Mouse (Mus musculus) embryonic facial prominence, embryonic 13.5 days (tissue): ENCODE measurements around the gene Ube2j1. TPM values are rescaled to one million over a fixed set of nuclear protein-coding genes. Genes with fewer than 3 reads are reported as not detected.

Experiments
- ATAC-seq: fragments of 200-750 bp; cut with Nextera tagmentation; 2 replicates; pipeline ENCODE4 v1.8.0; 2017; ENCODE audit warnings: low read depth; ENCODE audit not compliant: insufficient number of reproducible peaks, insufficient read depth, low FRiP score, low TSS enrichment
- H3K27ac ChIP-seq: fragments of 300-500 bp; sonication (generic); 2 replicates; pipeline ENCODE4 v1.5.1; 2015; ENCODE audit warnings: moderate library complexity, mild to moderate bottlenecking, inconsistent platforms
- H3K27me3 ChIP-seq: fragments of 300-500 bp; sonication (generic); 2 replicates; pipeline ENCODE4 v1.6.1; 2015; ENCODE audit warnings: mild to moderate bottlenecking, inconsistent platforms
- H3K36me3 ChIP-seq: fragments of 300-500 bp; sonication (generic); 2 replicates; pipeline ENCODE4 v1.6.1; 2015; ENCODE audit warnings: mild to moderate bottlenecking, inconsistent platforms
- H3K4me1 ChIP-seq: fragments of 300-500 bp; sonication (generic); 2 replicates; pipeline ENCODE4 v1.6.1; 2015; ENCODE audit warnings: inconsistent platforms
- H3K4me2 ChIP-seq: fragments of 300-500 bp; sonication (generic); 2 replicates; pipeline ENCODE4 v1.6.1; 2015; ENCODE audit warnings: moderate library complexity, mild to moderate bottlenecking, inconsistent platforms
- H3K4me3 ChIP-seq: fragments of 300-500 bp; sonication (generic); 2 replicates; pipeline ENCODE4 v1.5.1; 2015; ENCODE audit warnings: mild to moderate bottlenecking, inconsistent platforms
- H3K9ac ChIP-seq: fragments of 300-500 bp; sonication (generic); 2 replicates; pipeline ENCODE4 v1.6.1; 2015; ENCODE audit warnings: mild to moderate bottlenecking, inconsistent platforms
- H3K9me3 ChIP-seq: fragments of 300-500 bp; sonication (generic); 2 replicates; pipeline ENCODE4 v1.6.1; 2016; ENCODE audit warnings: inconsistent platforms
- WGBS: fragments of 180-500 bp; shearing (Covaris S2); methylation state at CpG from one replicate; pipeline ENCODE4 v1.1.7; 2015; ENCODE audit warnings: mixed read lengths; 5-methylcytosine and 5-hydroxymethylcytosine counted together
- polyA plus RNA-seq: library from polyadenylated mRNA; unstranded; fragments of >200 nt; fragmentation: Nextera tagmentation; extraction: Ambion mirVana; gene quantifications from 2 replicates; pipeline ENCODE4 v1.2.1, GENCODE M21; 2015

The Ube2j1 gene
- 34.1 and 35.2 TPM in 2 replicates for polyA plus RNA-seq

DNA sequence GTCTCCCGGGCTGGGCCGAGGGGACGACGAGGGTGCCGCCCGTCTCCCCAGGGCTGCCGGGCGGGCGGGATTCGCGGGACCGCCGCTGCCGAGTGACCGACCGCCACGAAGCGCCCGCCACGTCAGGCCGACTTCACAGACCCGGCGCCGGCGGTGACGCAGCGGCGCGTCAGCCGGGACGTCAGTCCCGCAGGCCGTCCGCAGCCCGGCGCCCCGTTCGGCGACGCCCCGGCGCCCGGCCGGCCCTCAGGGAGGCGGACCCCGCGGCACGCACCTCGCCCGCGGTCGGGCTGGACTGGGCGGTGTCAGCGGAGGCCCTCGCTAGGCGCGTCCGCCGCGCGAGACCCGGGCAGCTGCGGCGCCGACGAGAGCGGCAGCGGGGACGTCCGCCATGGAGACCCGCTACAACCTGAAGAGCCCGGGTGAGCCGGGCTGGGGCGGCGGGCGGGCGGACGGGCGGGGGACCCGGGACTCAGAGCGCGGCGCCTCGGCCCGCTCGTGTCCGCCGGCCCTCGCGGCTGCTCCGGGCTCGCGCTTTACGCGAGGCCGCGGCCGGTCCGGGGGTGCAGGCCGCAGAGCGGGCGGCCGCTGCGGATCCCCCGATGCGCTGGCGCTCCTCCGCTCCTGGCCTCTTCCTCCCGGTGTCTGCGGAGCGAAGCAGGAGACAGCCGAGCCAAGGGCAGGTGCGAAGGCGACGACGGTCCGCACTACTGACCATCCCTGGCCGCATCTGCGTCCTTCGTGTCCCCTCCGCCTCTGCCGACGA lies at the start of gene Ube2j1:
Gene Ube2j1 (plus strand): TSS at position 222 of the 766 bp plus-strand sequence.
- Histone ChIP-seq H3K4me3 (peak within 1 kb of the TSS; percentile 69), H3K27me3 (no peaks in the 10 kb centered on the region), H3K9ac (peak within 1 kb of the TSS; percentile 97), H3K27ac (peak within 1 kb of the TSS; percentile 92), H3K9me3 (peaks cover 4% of the 10 kb centered on the region), H3K4me1 (peaks cover 16% of the 10 kb centered on the region), H3K36me3 (peaks cover 22% of the 10 kb centered on the region), H3K4me2 (peak within 1 kb of the TSS; percentile 69)
- ATAC-seq, result peak; percentile 96
- under 1% methylated on average over 92 of the region's 123 CpGs for WGBS

DNA sequence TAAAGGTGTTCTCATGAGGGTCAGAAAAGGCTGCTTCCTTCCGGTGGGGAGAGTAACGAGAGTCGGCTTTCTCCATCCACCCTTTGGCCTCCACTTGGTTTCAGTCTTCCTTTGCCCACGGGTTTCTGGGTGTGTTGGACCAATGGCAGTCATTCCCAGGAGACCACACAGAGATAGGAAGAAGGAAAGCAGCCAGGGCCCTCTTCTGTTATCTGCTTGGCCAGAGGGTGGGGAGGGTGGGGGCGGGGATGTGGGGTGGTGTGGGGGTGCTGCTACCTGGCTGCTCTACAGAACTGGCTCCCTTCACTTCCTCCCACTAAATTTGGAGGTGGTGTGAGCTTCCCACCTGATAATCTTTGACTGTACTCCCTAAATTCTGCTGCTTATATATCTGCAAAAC lies 49.6 kb upstream of the Ube2j1 start:
- Histone ChIP-seq H3K27me3 (peaks cover 18% of the 10 kb centered on the region), H3K9ac (no peak overlapping the region), H3K27ac (no peak overlapping the region), H3K4me2 (no peak overlapping the region), H3K4me1 (peaks cover 16% of the 10 kb centered on the region), H3K36me3 (no peaks in the 10 kb centered on the region), H3K9me3 (no peaks in the 10 kb centered on the region), H3K4me3 (no peak overlapping the region)
- 10% methylated on average over 5 of the region's 5 CpGs for WGBS
- ATAC-seq, result no peak

GRCm38 (mm10) chr4:32982041-32982715 lies 49.0 kb upstream of the Ube2j1 start:
- no peaks in the 10 kb centered on the region for H3K36me3 ChIP-seq
- no peak overlapping the region for H3K27ac ChIP-seq
- H3K4me2 ChIP-seq, result peak overlapping the region; percentile 100
- H3K4me1 ChIP-seq, result peaks cover 16% of the 10 kb centered on the region
- peak overlapping the region; percentile 74 for H3K4me3 ChIP-seq
- no peaks in the 10 kb centered on the region for H3K9me3 ChIP-seq
- peaks cover 18% of the 10 kb centered on the region for H3K27me3 ChIP-seq
- peak; percentile 43; the same call in 1 of the 2 replicates for ATAC-seq
- 2% methylated on average over 15 of the region's 15 CpGs for WGBS
- peak overlapping the region; percentile 80; the same call in 1 of the 2 replicates for H3K9ac ChIP-seq

DNA sequence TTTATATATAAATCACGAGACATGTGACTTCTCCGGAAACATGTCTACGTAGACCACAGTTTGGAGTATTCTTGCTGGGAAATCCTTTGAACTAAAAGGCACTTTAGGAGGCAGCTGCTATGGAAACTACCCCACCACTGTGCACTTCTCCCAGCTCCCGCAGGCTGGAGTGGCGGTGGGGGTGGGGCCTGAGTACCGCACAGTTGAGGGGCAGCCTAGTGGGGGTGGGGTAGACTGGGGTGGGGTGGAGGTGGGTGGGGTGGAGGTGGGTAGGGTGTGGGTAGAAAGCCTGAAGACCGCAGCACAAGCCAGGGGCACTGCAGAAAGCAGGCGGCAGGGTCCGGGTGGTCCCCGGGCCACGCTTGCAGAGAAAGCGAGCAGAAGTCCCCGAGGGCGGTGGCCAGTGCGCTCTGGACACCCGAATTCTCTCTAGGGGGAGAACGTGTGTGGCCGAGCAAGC lies 48.5 kb upstream of the Ube2j1 start, which contains the start of gene Rragd:
Gene Rragd (plus strand): TSS at position 322 of the 460 bp plus-strand sequence.
- Histone ChIP-seq H3K36me3 (no peaks in the 10 kb centered on the region), H3K27ac (peak within 1 kb of the TSS; percentile 55; the same call in 1 of the 2 replicates), H3K4me1 (peaks cover 16% of the 10 kb centered on the region), H3K9ac (peak within 1 kb of the TSS; percentile 80), H3K9me3 (no peaks in the 10 kb centered on the region), H3K4me2 (peak within 1 kb of the TSS; percentile 100), H3K27me3 (peaks cover 18% of the 10 kb centered on the region), H3K4me3 (peak within 1 kb of the TSS; percentile 74)
- WGBS, result under 1% methylated on average over 16 of the region's 18 CpGs
- peak; percentile 85 for ATAC-seq

DNA sequence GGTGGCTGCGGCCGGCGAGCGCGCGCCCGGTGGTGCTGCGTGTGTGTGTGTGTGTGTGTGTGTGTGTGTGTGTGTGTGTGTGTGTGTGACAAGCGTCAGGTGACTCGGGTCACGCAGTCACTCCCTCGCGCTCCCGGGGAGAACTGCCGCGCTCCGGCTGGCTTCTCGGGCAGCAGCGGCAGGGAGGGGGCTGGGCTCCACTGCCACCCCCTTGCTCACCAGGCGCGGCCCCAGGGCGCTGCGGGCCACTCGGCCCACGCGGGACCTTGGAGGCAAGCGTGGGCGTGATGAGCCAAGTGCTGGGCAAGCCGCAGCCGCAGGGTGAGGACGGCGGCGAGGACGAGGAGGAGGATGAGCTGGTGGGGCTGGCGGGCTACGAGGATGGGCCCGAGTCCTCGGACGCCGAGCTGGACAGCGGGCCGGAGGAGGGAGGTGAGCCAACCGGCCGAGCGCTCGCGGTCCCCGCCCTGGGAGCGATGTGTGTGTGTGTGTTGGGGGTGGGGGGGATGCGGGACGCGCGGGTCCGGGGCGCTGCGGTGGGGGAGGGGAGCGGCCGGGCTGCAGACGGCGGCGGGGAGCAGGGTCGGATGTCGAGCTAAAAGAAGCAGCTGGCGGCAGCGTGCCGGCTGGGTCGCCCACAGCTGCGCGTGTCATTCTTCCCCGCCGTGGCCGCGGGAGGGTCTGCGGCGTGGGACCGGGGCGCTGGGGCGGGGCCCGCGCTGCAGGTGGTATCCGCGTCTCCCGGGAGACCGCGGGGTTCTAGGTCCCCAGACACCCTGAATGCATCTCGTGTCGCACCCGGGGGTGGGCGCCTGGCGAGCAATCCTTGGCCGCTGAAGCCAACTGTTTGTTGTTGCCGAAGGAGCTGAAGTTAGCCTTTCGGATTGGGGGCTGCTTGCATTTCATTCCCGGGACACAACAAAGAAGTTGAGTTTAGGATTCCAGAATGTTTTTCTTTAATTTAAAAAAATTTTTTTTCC lies 47.8 kb upstream of the Ube2j1 start:
- Histone ChIP-seq H3K9me3 (no peaks in the 10 kb centered on the region), H3K4me3 (peak overlapping the region; percentile 74), H3K9ac (peak overlapping the region; percentile 80), H3K27me3 (peaks cover 18% of the 10 kb centered on the region), H3K27ac (peak overlapping the region; percentile 55; the same call in 1 of the 2 replicates), H3K36me3 (no peaks in the 10 kb centered on the region), H3K4me2 (peak overlapping the region; percentile 100), H3K4me1 (peaks cover 16% of the 10 kb centered on the region)
- under 1% methylated on average over 84 of the region's 94 CpGs for WGBS
- peak; percentile 54 for ATAC-seq

DNA sequence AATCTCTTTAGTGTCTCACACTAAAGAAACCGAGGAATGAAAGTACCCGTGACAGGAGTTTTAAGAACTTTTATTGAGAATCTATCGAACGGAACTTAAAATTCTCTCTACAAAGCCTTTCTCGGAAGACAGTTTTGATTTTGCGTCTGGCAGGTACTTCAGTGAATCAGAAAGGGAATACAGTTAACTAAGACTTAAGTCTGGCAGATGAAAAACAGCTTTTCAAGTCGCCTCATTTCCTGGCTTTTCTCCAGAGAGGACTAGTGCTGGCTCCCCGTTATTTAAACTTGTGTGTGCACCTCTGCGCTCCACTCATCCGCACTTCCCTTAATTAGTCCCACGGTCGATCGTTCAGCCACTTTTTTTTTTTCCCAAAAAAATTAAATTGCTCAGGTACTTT lies 47.0 kb upstream of the Ube2j1 start:
- Histone ChIP-seq H3K4me1 (peaks cover 16% of the 10 kb centered on the region), H3K4me3 (peak overlapping the region; percentile 74), H3K36me3 (no peaks in the 10 kb centered on the region), H3K27me3 (peaks cover 18% of the 10 kb centered on the region), H3K9me3 (no peaks in the 10 kb centered on the region), H3K4me2 (peak overlapping the region; percentile 100), H3K9ac (peak overlapping the region; percentile 80; the same call in 1 of the 2 replicates), H3K27ac (no peak overlapping the region)
- no peak for ATAC-seq
- under 1% methylated on average over 13 of the region's 13 CpGs for WGBS

- H3K27ac ChIP-seq, result no peak overlapping the region; the same call in 1 of the 2 replicates
- H3K4me3 ChIP-seq, result peak overlapping the region; percentile 74
- peaks cover 18% of the 10 kb centered on the region for H3K27me3 ChIP-seq
- no peaks in the 10 kb centered on the region for H3K36me3 ChIP-seq
- H3K4me1 ChIP-seq, result peaks cover 16% of the 10 kb centered on the region
- H3K9me3 ChIP-seq, result no peaks in the 10 kb centered on the region
- H3K9ac ChIP-seq, result peak overlapping the region; percentile 51; the same call in 1 of the 2 replicates
- 8% methylated on average over 13 of the region's 13 CpGs for WGBS
- H3K4me2 ChIP-seq, result peak overlapping the region; percentile 100
- ATAC-seq, result no peak
Observed at GRCm38 (mm10) chr4:32984801-32985675, 46.2 kb upstream of the Ube2j1 start.

DNA sequence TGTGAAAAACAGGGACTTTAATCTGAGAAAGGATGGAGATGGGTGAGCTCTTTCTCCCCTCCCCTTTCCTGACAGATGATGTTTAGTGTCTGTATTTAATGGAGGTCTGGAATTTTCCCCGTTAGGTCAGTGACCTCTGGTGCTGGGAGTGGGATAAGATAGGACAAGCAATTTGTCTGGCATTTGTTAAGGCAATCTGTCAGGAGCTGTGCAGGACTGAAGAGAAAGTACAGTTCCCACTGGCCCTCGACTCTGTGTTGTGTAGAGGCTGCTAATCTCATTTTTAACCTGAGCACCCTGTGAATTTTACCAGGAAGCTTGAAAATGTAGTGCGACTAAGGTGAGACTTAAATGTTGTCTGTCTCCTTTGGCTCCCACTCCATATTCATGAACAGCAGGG lies 45.5 kb upstream of the Ube2j1 start:
- ATAC-seq, result no peak
- Histone ChIP-seq H3K27ac (no peak overlapping the region), H3K36me3 (no peaks in the 10 kb centered on the region), H3K9me3 (no peaks in the 10 kb centered on the region), H3K4me3 (no peak overlapping the region), H3K9ac (no peak overlapping the region), H3K4me1 (peaks cover 16% of the 10 kb centered on the region), H3K27me3 (peaks cover 18% of the 10 kb centered on the region), H3K4me2 (no peak overlapping the region)
- 9% methylated on average over 3 of the region's 3 CpGs for WGBS

DNA sequence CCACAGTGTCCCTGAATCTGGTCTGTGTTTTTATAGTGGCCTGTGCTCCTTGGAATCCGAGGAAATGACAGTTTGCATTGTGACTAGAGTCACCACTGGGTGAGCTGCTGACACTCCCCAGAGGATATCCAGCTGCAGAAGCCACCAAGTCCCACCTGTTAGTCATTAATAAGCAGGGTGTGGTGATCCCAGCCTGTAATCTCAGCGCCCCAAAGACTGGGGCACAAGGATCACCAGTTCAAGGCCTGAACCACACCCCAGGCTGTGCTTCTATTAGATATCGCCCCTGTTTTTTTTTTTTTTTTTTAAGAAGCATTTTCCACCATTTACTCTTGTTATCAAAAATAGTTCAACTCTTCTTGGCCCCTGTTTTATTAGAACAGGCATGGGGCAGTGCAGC lies 44.2 kb upstream of the Ube2j1 start:
- no peak for ATAC-seq
- WGBS, result 54% methylated on average over 3 of the region's 3 CpGs

GRCm38 (mm10) chr4:32989346-32989745 lies 41.9 kb upstream of the Ube2j1 start:
- Histone ChIP-seq H3K27ac (no peak overlapping the region), H3K4me1 (peaks cover 10% of the 10 kb centered on the region; the same call in 1 of the 2 replicates), H3K9ac (no peak overlapping the region), H3K27me3 (no peaks in the 10 kb centered on the region), H3K4me3 (no peak overlapping the region), H3K9me3 (no peaks in the 10 kb centered on the region), H3K36me3 (no peaks in the 10 kb centered on the region), H3K4me2 (no peak overlapping the region)
- 73% methylated on average over 2 of the region's 2 CpGs for WGBS
- ATAC-seq, result no peak

More for the DNA sequence above, 44.2 kb upstream of the Ube2j1 start:
- Histone ChIP-seq H3K4me3 (no peak overlapping the region), H3K4me2 (no peak overlapping the region), H3K27ac (no peak overlapping the region), H3K36me3 (no peaks in the 10 kb centered on the region), H3K9me3 (no peaks in the 10 kb centered on the region), H3K9ac (no peak overlapping the region), H3K4me1 (peaks cover 16% of the 10 kb centered on the region), H3K27me3 (peaks cover 7% of the 10 kb centered on the region)
